Mouse (Mus musculus): ENCODE results near the gene Thegl. TPM values are rescaled to one million over a fixed set of nuclear protein-coding genes. Genes with fewer than 3 reads are reported as not detected.

Thegl gene
- total and polyA plus RNA-seq, 3 experiments = not detected

GRCm38 (mm10) chr5:77107146-77107822 lies 91.5 kb downstream of the Thegl start:
- no peaks in the 10 kb centered on the region for H3K9me3 ChIP-seq (replicated peaks; ENCODE audit: insufficient read depth, low read length)
- DNase-seq (ENCODE audit: low read depth, low spot score) = no peak
- H3K4me3 ChIP-seq (ENCODE audit: control insufficient read depth in 1 of 2, insufficient read depth in 1 of 2, low read depth in 2 of 2, low read length in 2 of 2) = no peak overlapping the region
- H3K27me3 ChIP-seq (ENCODE audit: control insufficient read depth in 1 of 2, insufficient read depth in 2 of 2, low read length in 2 of 2) = no peaks in the 10 kb centered on the region
- peaks cover 0 to 10% of the 10 kb centered on the region in 2 experiments; a peak in 2 of 4 replicates for H3K36me3 ChIP-seq (ENCODE audit: control insufficient read depth in 1 of 2, insufficient read depth in 2 of 2, low read length in 2 of 2)
- TF ChIP-seq NELFE (IDR thresholded peaks at IDR 0.05; ENCODE audit: low read depth, low read length) (no peak), CHD1 (IDR thresholded peaks at IDR 0.05; ENCODE audit: low read depth, low read length) (no peak), ZNF384 (IDR thresholded peaks at IDR 0.05; ENCODE audit: low read depth, low read length) (no peak), SIN3A (IDR thresholded peaks at IDR 0.05; ENCODE audit: low read length) (no peak), TCF12 (IDR thresholded peaks at IDR 0.05; ENCODE audit: low read depth, low read length) (no peak), USF1 (IDR thresholded peaks at IDR 0.05; ENCODE audit: low read depth, low read length) (no peak), EP300 (IDR thresholded peaks at IDR 0.05; ENCODE audit: low read depth in 1 of 2, low read length in 2 of 2) (no peak), POLR2A (IDR thresholded peaks at IDR 0.05; ENCODE audit: control insufficient read depth in 1 of 2, insufficient read depth in 1 of 2, low read depth in 1 of 2, low read length in 2 of 2, poor library complexity in 1 of 2) (no peak)
- H3K9ac ChIP-seq (ENCODE audit: control insufficient read depth, low read depth, low read length, poor library complexity, severe bottlenecking) = no peak overlapping the region
- no peak overlapping the region for H3K27ac ChIP-seq (ENCODE audit: control insufficient read depth, low read depth, low read length)
- no peaks in the 10 kb centered on the region for H3K79me2 ChIP-seq (ENCODE audit: control insufficient read depth, insufficient read depth, low read length, poor library complexity)
- H3K4me1 ChIP-seq (ENCODE audit: control insufficient read depth in 1 of 2, insufficient read depth in 2 of 2, low read length in 2 of 2) = peaks cover 4 to 9% of the 10 kb centered on the region in 2 experiments

- no peaks in the 10 kb centered on the region; a peak in 1 of 4 replicates for H3K4me1 ChIP-seq (ENCODE audit: control insufficient read depth in 1 of 2, insufficient read depth in 2 of 2, low read length in 2 of 2)
- DNase-seq (ENCODE audit: low read depth, low spot score) = no peak
- no peak overlapping the region for H3K9ac ChIP-seq (ENCODE audit: control insufficient read depth, low read depth, low read length, poor library complexity, severe bottlenecking)
- peaks cover 0 to 3% of the 10 kb centered on the region in 2 experiments; a peak in 2 of 4 replicates for H3K36me3 ChIP-seq (ENCODE audit: control insufficient read depth in 1 of 2, insufficient read depth in 2 of 2, low read length in 2 of 2)
- H3K79me2 ChIP-seq (ENCODE audit: control insufficient read depth, insufficient read depth, low read length, poor library complexity) = no peaks in the 10 kb centered on the region
- H3K4me3 ChIP-seq (ENCODE audit: control insufficient read depth in 1 of 2, insufficient read depth in 1 of 2, low read depth in 2 of 2, low read length in 2 of 2) = no peak overlapping the region
- no peaks in the 10 kb centered on the region for H3K9me3 ChIP-seq (replicated peaks; ENCODE audit: insufficient read depth, low read length)
- H3K27me3 ChIP-seq (ENCODE audit: control insufficient read depth in 1 of 2, insufficient read depth in 2 of 2, low read length in 2 of 2) = no peaks in the 10 kb centered on the region
- no peak overlapping the region for H3K27ac ChIP-seq (ENCODE audit: control insufficient read depth, low read depth, low read length)
- TF ChIP-seq NELFE (IDR thresholded peaks at IDR 0.05; ENCODE audit: low read depth, low read length) (no peak), BHLHE40 (IDR thresholded peaks at IDR 0.05; ENCODE audit: borderline replicate concordance, low read depth, low read length) (no peak), MYB (IDR thresholded peaks at IDR 0.05; ENCODE audit: low read depth, low read length) (no peak), USF1 (IDR thresholded peaks at IDR 0.05; ENCODE audit: low read depth, low read length) (no peak), POLR2A (IDR thresholded peaks at IDR 0.05; ENCODE audit: control insufficient read depth in 1 of 2, insufficient read depth in 1 of 2, low read depth in 1 of 2, low read length in 2 of 2, poor library complexity in 1 of 2) (no peak), GABPA (IDR thresholded peaks at IDR 0.05; ENCODE audit: low read depth, low read length) (no peak), TCF12 (IDR thresholded peaks at IDR 0.05; ENCODE audit: low read depth, low read length) (no peak), EP300 (IDR thresholded peaks at IDR 0.05; ENCODE audit: low read depth in 1 of 2, low read length in 2 of 2) (no peak), UBTF (IDR thresholded peaks at IDR 0.05; ENCODE audit: borderline replicate concordance, insufficient read depth, low read depth, low read length) (no peak), RAD21 (IDR thresholded peaks at IDR 0.05; ENCODE audit: low read depth, low read length) (no peak), SIN3A (IDR thresholded peaks at IDR 0.05; ENCODE audit: low read length) (no peak)
These were observed 93.0 kb downstream of the Thegl start for GRCm38 (mm10) chr5:77108806-77109205.

All from MEL (cell line).